Mouse (Mus musculus) frontal cortex, postnatal 36 days (tissue): Measurements from ENCODE around the gene Kctd19.

Source experiments
- DNase-seq, 2 experiments: peaks; one replicate each; pipeline ENCODE4 v3.0.0; 2022; ENCODE audit warnings: low spot score in 2 of 2

Kctd19 gene

GRCm38 (mm10) chr8:105422006-105422405, 8.7 kb upstream of the Kctd19 start:
- no peak for DNase-seq

GRCm38 (mm10) chr8:105419800-105420199, 6.5 kb upstream of the Kctd19 start:
- DNase-seq = no peak

GRCm38 (mm10) chr8:105418992-105419391, 5.7 kb upstream of the Kctd19 start:
- no peak for DNase-seq

- no peak for DNase-seq
Observed at GRCm38 (mm10) chr8:105409947-105410346, 3.4 kb downstream of the Kctd19 start.

- DNase-seq = no peak
Observed at GRCm38 (mm10) chr8:105408331-105408730, 5.0 kb downstream of the Kctd19 start.

- peak in 1 of 2 experiments; percentile 6 for DNase-seq
Observed at GRCm38 (mm10) chr8:105406416-105406815, 6.9 kb downstream of the Kctd19 start.

GRCm38 (mm10) chr8:105404496-105404895, 8.8 kb downstream of the Kctd19 start:
- DNase-seq = no peak

- DNase-seq = no peak
Observed at GRCm38 (mm10) chr8:105403467-105403866, 9.8 kb downstream of the Kctd19 start.

GRCm38 (mm10) chr8:105400016-105400415, 13.3 kb downstream of the Kctd19 start:
- DNase-seq = no peak

GRCm38 (mm10) chr8:105397747-105398146, 15.6 kb downstream of the Kctd19 start:
- peak in 1 of 2 experiments; percentile 55 for DNase-seq

GRCm38 (mm10) chr8:105393915-105394314, 19.4 kb downstream of the Kctd19 start:
- no peak for DNase-seq

GRCm38 (mm10) chr8:105393089-105393787, 20.1 kb downstream of the Kctd19 start:
- no peak for DNase-seq

GRCm38 (mm10) chr8:105389096-105389495, 24.2 kb downstream of the Kctd19 start:
- no peak for DNase-seq

- no peak for DNase-seq
Observed at GRCm38 (mm10) chr8:105387151-105387550, 26.2 kb downstream of the Kctd19 start.

- no peak for DNase-seq
Observed at GRCm38 (mm10) chr8:105384070-105384469, 29.2 kb downstream of the Kctd19 start.

- DNase-seq = no peak
Observed at GRCm38 (mm10) chr8:105380308-105380707, 33.0 kb downstream of the Kctd19 start.

- DNase-seq = peak in 1 of 2 experiments; percentile 12
Observed at GRCm38 (mm10) chr8:105378673-105379072, 34.6 kb downstream of the Kctd19 start.

GRCm38 (mm10) chr8:105374513-105374966, 38.8 kb downstream of the Kctd19 start:
- DNase-seq = no peak

- no peak for DNase-seq
Observed at GRCm38 (mm10) chr8:105373032-105373431, 40.3 kb downstream of the Kctd19 start, which contains the start of gene Plekhg4. Plekhg4 (plus strand) TSS chr8:105373274.

- no peak for DNase-seq
Observed at GRCm38 (mm10) chr8:105372473-105372872, 40.8 kb downstream of the Kctd19 start.

- no peak for DNase-seq
Observed at GRCm38 (mm10) chr8:105367107-105367506, 46.2 kb downstream of the Kctd19 start.

- no peak for DNase-seq
Observed at GRCm38 (mm10) chr8:105361751-105362702, 51.3 kb downstream of the Kctd19 start.
